Mouse (Mus musculus) C2C12 (cell line): ENCODE data around the gene Spata17.

ENCODE experiments used
- CEBPB ChIP-seq: IDR thresholded peaks from one replicate; pipeline ENCODE4 v1.6.1; 2011; ENCODE audit warnings: low read depth, mild to moderate bottlenecking, control low read depth, moderate library complexity
- CTCF ChIP-seq: IDR thresholded peaks from one replicate; pipeline ENCODE4 v1.5.1; 2011; ENCODE audit not compliant: control insufficient read depth, insufficient read depth, insufficient read length
- MAX ChIP-seq: IDR thresholded peaks from one replicate; pipeline ENCODE4 v1.6.1; 2011; ENCODE audit warnings: mild to moderate bottlenecking, control low read depth
- USF1 ChIP-seq: IDR thresholded peaks from one replicate; pipeline ENCODE4 v1.6.1; 2011; ENCODE audit warnings: low read depth, mild to moderate bottlenecking, control low read depth, moderate library complexity

- TF ChIP-seq CTCF: no peak
- TF ChIP-seq USF1: no peak
- no peak for TF ChIP-seq CEBPB
- no peak for TF ChIP-seq MAX
Observed at GRCm38 (mm10) chr1:187153681-187154080, 61.6 kb downstream of the Spata17 start.
